Mouse (Mus musculus): ENCODE measurements around the gene Abcb10. TPM values are rescaled to one million over a fixed set of nuclear protein-coding genes. Genes with fewer than 3 reads are reported as not detected.

The Abcb10 gene
- polyA plus RNA-seq, 1 experiment from 2014 or later, result 14.4 TPM

DNA sequence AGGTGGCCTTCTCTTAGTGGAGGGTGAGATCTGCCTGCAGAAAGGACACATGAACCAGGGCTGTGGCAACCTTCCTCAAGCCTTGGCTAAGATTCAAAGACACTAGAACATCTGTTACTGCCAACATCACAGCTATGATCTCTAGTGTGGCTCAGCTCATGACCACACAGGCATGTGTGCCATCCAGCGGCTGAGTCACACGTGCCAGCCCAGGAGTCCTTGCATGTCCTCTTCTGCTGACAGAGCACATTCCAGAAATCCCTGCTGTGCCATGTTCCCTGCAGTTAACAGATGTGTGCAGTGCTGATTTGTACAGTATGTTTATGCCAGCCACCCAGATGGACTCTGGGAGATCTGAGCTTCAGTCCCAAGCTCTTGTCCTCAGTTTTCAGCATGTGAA lies 16.6 kb upstream of the Abcb10 start:
- Histone ChIP-seq H3K27me3 (ENCODE audit: insufficient read depth, low read length) (no peaks in the 10 kb centered on the region), H3K36me3 (ENCODE audit: insufficient read depth, low read length) (peaks cover 37% of the 10 kb centered on the region), H3K4me3 (replicated peaks; ENCODE audit: low read depth, low read length) (no peak overlapping the region), H3K27ac (no peak overlapping the region), H3K9me3 (replicated peaks; ENCODE audit: low read length) (no peaks in the 10 kb centered on the region), H3K4me2 (ENCODE audit: low read length) (no peak overlapping the region), H3K9ac (ENCODE audit: low read depth, low read length) (no peak overlapping the region), H3K4me1 (replicated peaks; ENCODE audit: insufficient read depth, low read length) (no peaks in the 10 kb centered on the region)
- no peak for TF ChIP-seq CTCF (IDR thresholded peaks at IDR 0.05; ENCODE audit: low read depth)
- WGBS, result 81% methylated on average over 2 of the region's 2 CpGs
- peak; percentile 36; the same call in 1 of the 2 replicates for ATAC-seq (replicated peaks; ENCODE audit: low FRiP score, low read depth)
- no peak for DNase-seq (ENCODE audit: low spot score)

DNA sequence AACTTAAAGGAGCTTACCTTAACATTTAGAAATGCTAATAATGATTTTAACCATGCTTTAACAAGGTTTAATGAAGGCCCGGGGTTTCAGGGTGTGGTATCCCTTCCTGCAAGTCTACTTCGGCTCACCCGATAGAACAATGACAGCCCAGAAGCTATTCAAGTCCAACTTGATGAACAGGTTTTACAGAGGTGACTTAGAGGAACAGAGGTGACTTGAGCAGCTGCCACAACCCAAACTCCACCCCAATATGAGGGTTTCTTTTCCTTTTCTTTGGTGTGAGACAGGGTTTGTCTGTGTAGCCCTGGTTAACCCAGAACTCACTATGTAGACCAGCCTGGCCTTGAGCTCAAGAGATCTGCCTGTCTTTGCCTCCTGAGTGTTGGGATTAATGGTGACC lies 11.1 kb upstream of the Abcb10 start:
- TF ChIP-seq CTCF (IDR thresholded peaks at IDR 0.05; ENCODE audit: low read depth), result no peak
- H3K9ac ChIP-seq (ENCODE audit: low read depth, low read length), result no peak overlapping the region
- no peak overlapping the region for H3K27ac ChIP-seq
- H3K27me3 ChIP-seq (ENCODE audit: insufficient read depth, low read length), result no peaks in the 10 kb centered on the region
- no peak overlapping the region for H3K4me3 ChIP-seq (replicated peaks; ENCODE audit: low read depth, low read length)
- ATAC-seq (replicated peaks; ENCODE audit: low FRiP score, low read depth), result no peak
- H3K36me3 ChIP-seq (ENCODE audit: insufficient read depth, low read length), result peaks cover 14% of the 10 kb centered on the region
- no peak for DNase-seq (ENCODE audit: low spot score)
- H3K4me1 ChIP-seq (replicated peaks; ENCODE audit: insufficient read depth, low read length), result no peaks in the 10 kb centered on the region
- no peak overlapping the region for H3K4me2 ChIP-seq (ENCODE audit: low read length)
- WGBS, result 75% methylated on average over 3 of the region's 3 CpGs
- H3K9me3 ChIP-seq (replicated peaks; ENCODE audit: low read length), result no peaks in the 10 kb centered on the region

DNA sequence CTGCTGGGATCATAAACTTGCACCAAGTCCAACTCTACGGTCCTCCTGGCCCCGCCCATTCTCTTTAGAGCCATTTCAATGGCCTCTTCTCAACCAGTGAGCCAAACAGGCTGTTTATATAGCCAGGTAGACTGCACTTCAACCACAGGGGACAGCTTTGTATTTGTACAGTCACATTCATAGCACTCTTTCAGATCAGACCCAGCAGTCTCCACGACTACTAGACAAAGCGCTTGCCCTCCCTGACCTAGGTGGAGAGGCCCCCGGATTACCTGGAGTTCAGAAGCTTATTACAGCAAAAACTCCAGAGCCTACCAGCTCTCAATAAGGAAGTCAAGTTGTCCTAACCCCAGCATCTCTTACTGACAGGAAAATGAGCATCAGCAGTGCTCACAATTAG lies 10.7 kb upstream of the Abcb10 start:
- no peak overlapping the region for H3K27ac ChIP-seq
- H3K27me3 ChIP-seq (ENCODE audit: insufficient read depth, low read length), result no peaks in the 10 kb centered on the region
- no peak overlapping the region for H3K4me3 ChIP-seq (replicated peaks; ENCODE audit: low read depth, low read length)
- no peaks in the 10 kb centered on the region for H3K9me3 ChIP-seq (replicated peaks; ENCODE audit: low read length)
- no peak for TF ChIP-seq CTCF (IDR thresholded peaks at IDR 0.05; ENCODE audit: low read depth)
- peaks cover 14% of the 10 kb centered on the region for H3K36me3 ChIP-seq (ENCODE audit: insufficient read depth, low read length)
- no peak overlapping the region for H3K4me2 ChIP-seq (ENCODE audit: low read length)
- WGBS, result 83% methylated on average over 5 of the region's 5 CpGs
- no peak for DNase-seq (ENCODE audit: low spot score)
- no peaks in the 10 kb centered on the region for H3K4me1 ChIP-seq (replicated peaks; ENCODE audit: insufficient read depth, low read length)
- H3K9ac ChIP-seq (ENCODE audit: low read depth, low read length), result no peak overlapping the region
- no peak for ATAC-seq (replicated peaks; ENCODE audit: low FRiP score, low read depth)

DNA sequence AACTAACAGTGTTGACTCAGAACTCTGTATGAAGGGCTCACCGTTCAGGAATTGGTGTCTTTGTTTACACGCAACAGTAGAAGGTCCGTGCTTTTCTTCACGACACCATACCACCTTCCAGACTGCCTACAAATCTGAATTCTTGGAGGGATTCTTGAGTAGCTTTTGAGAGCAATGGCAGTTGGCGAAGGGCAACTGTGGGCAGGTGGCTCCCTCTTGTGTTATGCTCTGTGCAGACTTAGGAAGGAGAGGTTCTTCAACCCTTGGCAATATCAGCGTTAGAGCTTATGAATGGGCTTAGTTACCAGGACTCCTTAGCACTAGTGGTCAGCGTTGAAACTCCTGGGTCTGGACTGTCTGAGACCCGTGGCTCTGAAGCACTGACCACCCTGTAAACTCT lies 9.7 kb upstream of the Abcb10 start:
- no peak overlapping the region for H3K9ac ChIP-seq (ENCODE audit: low read depth, low read length)
- ATAC-seq (replicated peaks; ENCODE audit: low FRiP score, low read depth) (no peak), DNase-seq (ENCODE audit: low spot score) (no peak)
- H3K27me3 ChIP-seq (ENCODE audit: insufficient read depth, low read length), result no peaks in the 10 kb centered on the region
- TF ChIP-seq CTCF (IDR thresholded peaks at IDR 0.05; ENCODE audit: low read depth), result peak; percentile 52
- no peaks in the 10 kb centered on the region for H3K4me1 ChIP-seq (replicated peaks; ENCODE audit: insufficient read depth, low read length)
- 85% methylated on average over 8 of the region's 8 CpGs for WGBS
- no peak overlapping the region for H3K27ac ChIP-seq
- H3K4me2 ChIP-seq (ENCODE audit: low read length), result no peak overlapping the region
- H3K9me3 ChIP-seq (replicated peaks; ENCODE audit: low read length), result no peaks in the 10 kb centered on the region
- no peak overlapping the region for H3K4me3 ChIP-seq (replicated peaks; ENCODE audit: low read depth, low read length)
- peaks cover 10% of the 10 kb centered on the region for H3K36me3 ChIP-seq (ENCODE audit: insufficient read depth, low read length)

DNA sequence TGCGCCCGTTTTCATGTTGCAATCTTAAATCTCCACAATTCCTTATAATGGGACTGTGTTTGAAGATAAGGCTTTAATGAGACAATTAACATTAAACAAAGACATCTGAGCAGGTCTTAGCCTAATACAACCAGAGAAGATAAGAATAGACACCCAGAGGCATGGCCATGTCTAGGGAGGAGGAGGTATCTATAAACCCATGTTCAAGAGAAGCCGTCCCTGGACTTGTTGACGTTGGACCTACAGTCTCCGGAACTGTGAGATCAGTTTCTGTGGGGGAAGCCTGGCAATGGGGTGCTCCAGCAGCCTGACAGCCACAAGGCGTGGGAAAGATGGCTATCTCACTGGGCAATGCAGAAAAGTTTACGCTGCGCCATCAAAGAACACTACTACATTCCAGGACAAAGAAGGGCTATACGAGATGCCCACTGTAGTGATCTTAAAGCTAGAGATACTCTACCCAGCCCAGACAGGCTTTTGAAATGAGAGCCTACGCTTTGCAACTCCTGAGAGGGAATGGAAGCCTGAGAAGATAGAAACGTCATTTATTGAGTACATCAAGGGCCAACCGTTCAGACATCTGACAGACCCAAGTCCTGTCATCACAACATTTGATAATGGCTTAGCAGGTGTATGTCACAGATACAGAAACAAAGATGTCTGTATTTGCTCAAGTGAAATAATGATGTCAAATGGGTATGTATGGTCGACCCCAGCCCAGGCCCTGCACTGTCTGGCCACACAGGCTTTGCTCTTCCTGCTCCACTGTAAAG lies 7.5 kb upstream of the Abcb10 start:
- H3K27ac ChIP-seq, result no peak overlapping the region
- WGBS, result 73% methylated on average over 13 of the region's 13 CpGs
- no peak for TF ChIP-seq CTCF (IDR thresholded peaks at IDR 0.05; ENCODE audit: low read depth)
- no peaks in the 10 kb centered on the region for H3K9me3 ChIP-seq (replicated peaks; ENCODE audit: low read length)
- no peak overlapping the region for H3K9ac ChIP-seq (ENCODE audit: low read depth, low read length)
- no peak overlapping the region for H3K4me3 ChIP-seq (replicated peaks; ENCODE audit: low read depth, low read length)
- H3K4me2 ChIP-seq (ENCODE audit: low read length), result no peak overlapping the region
- no peaks in the 10 kb centered on the region for H3K36me3 ChIP-seq (ENCODE audit: insufficient read depth, low read length)
- H3K27me3 ChIP-seq (ENCODE audit: insufficient read depth, low read length), result no peaks in the 10 kb centered on the region
- DNase-seq (ENCODE audit: low spot score) (no peak), ATAC-seq (replicated peaks; ENCODE audit: low FRiP score, low read depth) (no peak)
- H3K4me1 ChIP-seq (replicated peaks; ENCODE audit: insufficient read depth, low read length), result no peaks in the 10 kb centered on the region

DNA sequence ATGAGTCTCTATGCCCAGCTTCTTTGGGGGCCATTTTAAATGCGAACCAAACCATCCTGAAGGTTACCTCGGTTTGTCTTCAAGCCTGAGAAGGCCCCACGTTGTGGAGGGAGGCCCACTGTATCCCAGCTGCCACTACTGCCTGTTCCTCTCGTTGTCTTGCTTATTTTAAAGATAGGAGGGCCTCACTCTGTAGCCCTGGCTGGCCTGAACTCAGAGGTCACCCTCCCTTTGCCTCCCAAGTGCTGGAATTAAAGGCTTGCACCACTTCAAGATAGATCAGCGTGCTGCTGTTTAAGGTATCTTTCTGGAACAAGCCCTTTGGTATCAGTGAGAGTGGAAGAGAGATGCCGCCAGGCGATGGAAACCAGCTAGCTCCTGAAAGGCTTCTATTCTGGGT lies 6.2 kb upstream of the Abcb10 start:
- Histone ChIP-seq H3K27ac (no peak overlapping the region), H3K36me3 (ENCODE audit: insufficient read depth, low read length) (no peaks in the 10 kb centered on the region), H3K9me3 (replicated peaks; ENCODE audit: low read length) (no peaks in the 10 kb centered on the region), H3K4me1 (replicated peaks; ENCODE audit: insufficient read depth, low read length) (no peaks in the 10 kb centered on the region), H3K9ac (ENCODE audit: low read depth, low read length) (no peak overlapping the region), H3K4me3 (replicated peaks; ENCODE audit: low read depth, low read length) (no peak overlapping the region), H3K4me2 (ENCODE audit: low read length) (no peak overlapping the region), H3K27me3 (ENCODE audit: insufficient read depth, low read length) (no peaks in the 10 kb centered on the region)
- no peak for ATAC-seq (replicated peaks; ENCODE audit: low FRiP score, low read depth)
- 68% methylated on average over 7 of the region's 7 CpGs for WGBS
- TF ChIP-seq CTCF (IDR thresholded peaks at IDR 0.05; ENCODE audit: low read depth), result no peak
- no peak for DNase-seq (ENCODE audit: low spot score)

DNA sequence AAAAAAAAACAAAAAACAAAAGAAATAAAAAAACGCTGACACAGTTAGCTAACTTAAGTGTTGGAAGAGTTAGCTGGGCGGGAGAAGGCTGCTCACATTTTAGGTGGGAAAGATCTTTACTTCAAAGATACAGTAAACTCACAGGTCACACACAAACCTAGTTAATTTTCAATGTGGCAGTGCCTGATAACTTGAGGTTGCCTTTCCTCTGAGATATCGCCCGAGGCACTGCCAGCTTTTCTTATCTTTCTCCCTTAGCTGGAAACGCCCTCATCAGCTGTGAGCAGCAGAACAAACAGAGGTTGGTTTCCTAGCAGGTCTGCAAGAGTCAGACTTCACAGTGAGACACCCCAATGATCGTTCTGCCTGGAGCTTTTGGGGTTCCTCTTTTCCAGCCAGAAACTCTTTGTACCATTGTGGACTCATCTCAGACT lies 5.7 kb upstream of the Abcb10 start:
- no peak overlapping the region for H3K27ac ChIP-seq
- no peak for TF ChIP-seq CTCF (IDR thresholded peaks at IDR 0.05; ENCODE audit: low read depth)
- no peak overlapping the region for H3K4me2 ChIP-seq (ENCODE audit: low read length)
- 71% methylated on average over 6 of the region's 6 CpGs for WGBS
- DNase-seq (ENCODE audit: low spot score) (no peak), ATAC-seq (replicated peaks; ENCODE audit: low FRiP score, low read depth) (no peak)
- no peak overlapping the region for H3K4me3 ChIP-seq (replicated peaks; ENCODE audit: low read depth, low read length)
- no peak overlapping the region for H3K9ac ChIP-seq (ENCODE audit: low read depth, low read length)
- H3K4me1 ChIP-seq (replicated peaks; ENCODE audit: insufficient read depth, low read length), result no peaks in the 10 kb centered on the region
- H3K36me3 ChIP-seq (ENCODE audit: insufficient read depth, low read length), result no peaks in the 10 kb centered on the region
- no peaks in the 10 kb centered on the region for H3K9me3 ChIP-seq (replicated peaks; ENCODE audit: low read length)
- H3K27me3 ChIP-seq (ENCODE audit: insufficient read depth, low read length), result no peaks in the 10 kb centered on the region

All from kidney, postnatal 0 days (tissue).